Comparison of ENCODE assay signal across 9 mouse cellular contexts in the genomic region with DNA sequence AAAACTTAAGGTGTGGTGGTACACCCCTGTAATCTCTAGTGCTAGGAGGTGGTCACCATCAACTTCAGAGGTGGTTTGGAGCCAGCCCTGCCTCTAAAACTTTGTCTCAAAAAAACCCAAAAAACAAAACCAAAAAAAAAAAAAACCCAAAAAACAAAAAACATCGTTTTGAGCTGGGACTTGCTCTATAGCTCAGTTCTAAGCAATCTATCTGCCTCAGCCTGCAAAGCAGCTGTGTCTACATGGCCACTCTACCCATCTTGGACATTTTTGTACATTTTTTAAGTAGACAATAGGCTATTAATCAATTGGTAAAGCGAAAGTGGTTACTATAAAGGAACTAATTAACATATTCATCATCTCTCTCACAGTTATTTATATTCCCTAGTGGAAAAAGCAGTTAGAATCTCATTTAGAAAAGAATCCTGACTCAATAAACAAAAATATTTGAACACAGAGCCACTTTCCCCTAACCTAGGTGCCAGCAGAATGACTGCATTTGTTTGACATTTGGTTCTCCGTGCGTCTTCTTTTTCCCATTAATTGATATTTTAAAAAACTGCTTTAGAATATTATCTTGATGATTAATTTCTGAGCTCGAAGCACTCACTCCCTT. TPM values are rescaled to one million over a fixed set of nuclear protein-coding genes. Genes with fewer than 3 reads are reported as not detected.
A peak's percentile ranks its signal among the peaks of the same experiment; 100 is the strongest.
DNase-seq lines count a peak whose midpoint lies in the region; ATAC-seq and TF ChIP-seq lines count a peak whose summit lies in the region.
"Had no signal": no experiment of that assay in that cellular context is flagged by ENCODE, and none has a peak within 500 bp of the region (broad histone marks: within the 10 kb centered on the region; RNA-seq: fewer than 3 reads in every experiment).

No protein-coding gene starts in this region.

- WGBS in cerebellum, adult 2 months = 28% methylated on average over 5 of the region's 5 CpGs
- WGBS in spleen, adult 2 months = 12% methylated on average over 5 of the region's 5 CpGs
- 24% methylated on average over 5 of the region's 5 CpGs for WGBS in liver, embryonic 11.5 days
- WGBS in stomach, postnatal 0 days = 20% methylated on average over 5 of the region's 5 CpGs

- no peak for ATAC-seq in liver, embryonic 11.5 days (replicated peaks; ENCODE audit: low FRiP score)
- ATAC-seq in stomach, postnatal 0 days (ENCODE audit: low FRiP score, low TSS enrichment) = no peak

- H3K27ac ChIP-seq in cerebellum, adult 2 months (ENCODE audit: insufficient read depth, low read length) = peak overlapping the region; percentile 56; the same call in 1 of the 2 replicates
- peak overlapping the region; percentile 97 for H3K27ac ChIP-seq in spleen, adult 2 months (ENCODE audit: insufficient read depth, low read length)
- peak overlapping the region; percentile 99 for H3K27ac ChIP-seq in liver, embryonic 11.5 days (ENCODE audit: low read depth, low read length)
- peak overlapping the region; percentile 86 for H3K27ac ChIP-seq in stomach, postnatal 0 days (replicated peaks)

- TF ChIP-seq EP300 in stomach, postnatal 0 days (optimal IDR thresholded peaks at IDR 0.05) = no peak

- no peaks in the 10 kb centered on the region for H3K9me3 ChIP-seq in liver, embryonic 11.5 days (ENCODE audit: control insufficient read depth, low read length)
- no peaks in the 10 kb centered on the region for H3K9me3 ChIP-seq in stomach, postnatal 0 days (ENCODE audit: control insufficient read depth, low read length)

- H3K27me3 ChIP-seq in cerebellum, adult 2 months (ENCODE audit: control insufficient read depth, insufficient read depth, low read length) = no peaks in the 10 kb centered on the region
- H3K27me3 ChIP-seq in spleen, adult 2 months (ENCODE audit: control insufficient read depth, insufficient read depth, low read length) = no peaks in the 10 kb centered on the region
- no peaks in the 10 kb centered on the region for H3K27me3 ChIP-seq in liver, embryonic 11.5 days (replicated peaks; ENCODE audit: control insufficient read depth, insufficient read depth, low read length)
- no peaks in the 10 kb centered on the region for H3K27me3 ChIP-seq in stomach, postnatal 0 days (ENCODE audit: control insufficient read depth, insufficient read depth, low read length)

- no peak for TF ChIP-seq CTCF in cerebellum, adult 2 months (IDR thresholded peaks at IDR 0.05; ENCODE audit: borderline replicate concordance, insufficient read depth, low read depth, low read length)
- TF ChIP-seq CTCF in spleen, adult 2 months (IDR thresholded peaks at IDR 0.05; ENCODE audit: extremely low read depth, insufficient read depth, insufficient read length, insufficient replicate concordance) = no peak
- no peak for TF ChIP-seq CTCF in stomach, postnatal 0 days (IDR thresholded peaks at IDR 0.05; ENCODE audit: low read depth)

- peak overlapping the region; percentile 90 for H3K4me2 ChIP-seq in liver, embryonic 11.5 days
- H3K4me2 ChIP-seq in stomach, postnatal 0 days (replicated peaks; ENCODE audit: low read depth) = peak overlapping the region; percentile 86

- no peak for DNase-seq in cerebellum, adult 2 months
- DNase-seq in cerebellum, postnatal 4 days (ENCODE audit: low spot score in 2 of 2) = no peak
- no peak for DNase-seq in spleen, adult 2 months (ENCODE audit: low read depth in 1 of 2, low spot score in 2 of 2)
- no peak for DNase-seq in spleen, adult 12 weeks (ENCODE audit: low spot score)
- DNase-seq in liver, embryonic 11.5 days (ENCODE audit: low spot score) = no peak
- no peak for DNase-seq in stomach, postnatal 0 days (ENCODE audit: low spot score)
- DNase-seq in adrenal gland, adult 8-10 months = no peak
- DNase-seq in adrenal gland, postnatal 14 days = no peak

- peak overlapping the region; percentile 78 for H3K9ac ChIP-seq in liver, embryonic 11.5 days (ENCODE audit: low read depth, low read length)
- H3K9ac ChIP-seq in stomach, postnatal 0 days (ENCODE audit: low read length) = peak overlapping the region; percentile 71

- no peak for TF ChIP-seq POLR2A in cerebellum, adult 2 months (IDR thresholded peaks at IDR 0.05; ENCODE audit: borderline replicate concordance, insufficient read depth, low read length)
- TF ChIP-seq POLR2A in spleen, adult 2 months (IDR thresholded peaks at IDR 0.05; ENCODE audit: low read depth, low read length) = no peak

- H3K4me3 ChIP-seq in cerebellum, adult 2 months (replicated peaks; ENCODE audit: insufficient read depth, low read depth, low read length) = peak overlapping the region; percentile 80
- H3K4me3 ChIP-seq in spleen, adult 2 months (ENCODE audit: extremely low read depth, insufficient read depth, insufficient read length) = peak overlapping the region; percentile 70
- H3K4me3 ChIP-seq in liver, embryonic 11.5 days (ENCODE audit: low read depth, low read length) = peak overlapping the region; percentile 94
- H3K4me3 ChIP-seq in stomach, postnatal 0 days (ENCODE audit: low read depth, low read length) = peak overlapping the region; percentile 62

- H3K4me1 ChIP-seq in cerebellum, adult 2 months (ENCODE audit: control insufficient read depth, insufficient read depth, low read length) = peaks cover 18% of the 10 kb centered on the region
- H3K4me1 ChIP-seq in spleen, adult 2 months (ENCODE audit: control insufficient read depth, insufficient read depth, insufficient read length) = peaks cover 21% of the 10 kb centered on the region
- peaks cover 30% of the 10 kb centered on the region for H3K4me1 ChIP-seq in liver, embryonic 11.5 days (replicated peaks; ENCODE audit: control insufficient read depth, insufficient read depth, low read length)
- H3K4me1 ChIP-seq in stomach, postnatal 0 days (replicated peaks; ENCODE audit: control insufficient read depth, insufficient read depth) = peaks cover 6% of the 10 kb centered on the region; the same call in 1 of the 2 replicates

- H3K36me3 ChIP-seq in spleen, adult 2 months (ENCODE audit: control insufficient read depth, insufficient read depth, low read length) = no peaks in the 10 kb centered on the region
- no peaks in the 10 kb centered on the region for H3K36me3 ChIP-seq in liver, embryonic 11.5 days (ENCODE audit: control insufficient read depth, insufficient read depth, low read length)
- no peaks in the 10 kb centered on the region for H3K36me3 ChIP-seq in stomach, postnatal 0 days (ENCODE audit: control insufficient read depth, insufficient read depth, low read length)

RNA-seq across cellular contexts. Expression of a gene that starts 0.6 kb away (rescaled TPM):
- 2.0 and 2.1 TPM in 2 replicates for polyA plus RNA-seq in cerebellum, adult 2 months (2012; rRNA removed)
- 0.35 and 0.43 TPM in 2 replicates for polyA plus RNA-seq in spleen, adult 2 months (2012; rRNA removed)
- 0.52 and 0.86 TPM in 2 replicates for polyA plus RNA-seq in liver, embryonic 11.5 days (2014; fragmentation: Nextera tagmentation; extraction: Ambion mirVana)
- 0.96 and 1.2 TPM in 2 replicates for polyA plus RNA-seq in stomach, postnatal 0 days (2015; fragmentation: Nextera tagmentation; extraction: Ambion mirVana)
- 1 to 10 TPM; 2.9 to 5.9 (median 4.2) TPM for total RNA-seq in adrenal gland, adult 8-10 months (2022)
- 2.9 and 3.0 TPM in 2 replicates for total RNA-seq in adrenal gland, postnatal 14 days (2021)

RNA-seq across cellular contexts. Expression of a gene that starts 1.1 kb away (rescaled TPM):
- 27.2 and 27.8 TPM in 2 replicates for polyA plus RNA-seq in cerebellum, adult 2 months (2012; rRNA removed)
- polyA plus RNA-seq in spleen, adult 2 months (2012; rRNA removed) = 45.6 and 58.3 TPM in 2 replicates
- 8.4 and 9.5 TPM in 2 replicates for polyA plus RNA-seq in liver, embryonic 11.5 days (2014; fragmentation: Nextera tagmentation; extraction: Ambion mirVana)
- polyA plus RNA-seq in stomach, postnatal 0 days (2015; fragmentation: Nextera tagmentation; extraction: Ambion mirVana) = 2.7 and 3.0 TPM in 2 replicates
- 10 to 100 TPM; 16.8 to 25.2 (median 20.5) TPM for total RNA-seq in adrenal gland, adult 8-10 months (2022)
- total RNA-seq in adrenal gland, postnatal 14 days (2021) = 15.2 and 17.3 TPM in 2 replicates

RNA-seq across cellular contexts. Expression of a gene that starts 20.8 kb away (rescaled TPM):
- 2.6 and 7.4 TPM in 2 replicates for polyA plus RNA-seq in cerebellum, adult 2 months (2012; rRNA removed)
- polyA plus RNA-seq in spleen, adult 2 months (2012; rRNA removed) = 3.8 and 5.3 TPM in 2 replicates
- 0.42 TPM in 1 of 2 replicates, not detected in the other for polyA plus RNA-seq in liver, embryonic 11.5 days (2014; fragmentation: Nextera tagmentation; extraction: Ambion mirVana)
- polyA plus RNA-seq in stomach, postnatal 0 days (2015; fragmentation: Nextera tagmentation; extraction: Ambion mirVana) = 0.17 TPM in 1 of 2 replicates, not detected in the other
- not detected for total RNA-seq in adrenal gland, adult 8-10 months (2022)
- total RNA-seq in adrenal gland, postnatal 14 days (2021) = 0.64 TPM in 1 of 2 replicates, not detected in the other
- total RNA-seq: neutrophil, adult 5-6 weeks had no signal

RNA-seq across cellular contexts. Expression of a gene that starts 23.2 kb away (rescaled TPM):
- polyA plus RNA-seq in cerebellum, adult 2 months (2012; rRNA removed) = 0.17 and 0.21 TPM in 2 replicates
- polyA plus RNA-seq in spleen, adult 2 months (2012; rRNA removed) = 69.5 and 70.0 TPM in 2 replicates
- 1.8 and 3.1 TPM in 2 replicates for polyA plus RNA-seq in liver, embryonic 11.5 days (2014; fragmentation: Nextera tagmentation; extraction: Ambion mirVana)
- 0.40 and 0.44 TPM in 2 replicates for polyA plus RNA-seq in stomach, postnatal 0 days (2015; fragmentation: Nextera tagmentation; extraction: Ambion mirVana)
- 1 to 10 TPM; 1.9 to 3.1 (median 2.8) TPM for total RNA-seq in adrenal gland, adult 8-10 months (2022)
- total RNA-seq in adrenal gland, postnatal 14 days (2021) = 2.3 and 12.2 TPM in 2 replicates

RNA-seq across cellular contexts. Expression of a gene that starts 39.0 kb away (rescaled TPM):
- polyA plus RNA-seq in cerebellum, adult 2 months (2012; rRNA removed) = 39.0 and 44.7 TPM in 2 replicates
- polyA plus RNA-seq in spleen, adult 2 months (2012; rRNA removed) = 64.1 and 87.6 TPM in 2 replicates
- 5.9 and 10.0 TPM in 2 replicates for polyA plus RNA-seq in liver, embryonic 11.5 days (2014; fragmentation: Nextera tagmentation; extraction: Ambion mirVana)
- 4.1 and 4.4 TPM in 2 replicates for polyA plus RNA-seq in stomach, postnatal 0 days (2015; fragmentation: Nextera tagmentation; extraction: Ambion mirVana)
- total RNA-seq in adrenal gland, adult 8-10 months (2022) = 10 to 100 TPM; 18.3 to 27.1 (median 23.8) TPM
- total RNA-seq in adrenal gland, postnatal 14 days (2021) = 16.5 and 21.0 TPM in 2 replicates
